Mouse (Mus musculus) stomach, embryonic 15.5 days (tissue): ENCODE measurements around the gene Umad1. TPM values are rescaled to one million over a fixed set of nuclear protein-coding genes. Genes with fewer than 3 reads are reported as not detected.

Experiments
- ATAC-seq: fragments of 200-750 bp; cut with Nextera tagmentation; 2 replicates; pipeline ENCODE4 v1.8.0; 2017; ENCODE audit warnings: low read depth, moderate number of reproducible peaks, moderate TSS enrichment; ENCODE audit not compliant: insufficient read depth, low FRiP score
- H3K27ac ChIP-seq: fragments of 300-500 bp; sonication (generic); 2 replicates; pipeline ENCODE4 v1.5.1; 2015; ENCODE audit warnings: mild to moderate bottlenecking, inconsistent platforms
- H3K27me3 ChIP-seq: fragments of 300-500 bp; sonication (generic); replicated peaks from 2 replicates; pipeline ENCODE4 v1.6.1; 2015; ENCODE audit warnings: inconsistent platforms
- H3K36me3 ChIP-seq: fragments of 300-500 bp; sonication (generic); 2 replicates; pipeline ENCODE4 v1.6.1; 2015; ENCODE audit warnings: inconsistent platforms
- H3K4me1 ChIP-seq: fragments of 300-500 bp; sonication (generic); 2 replicates; pipeline ENCODE4 v1.6.1; 2015; ENCODE audit warnings: inconsistent platforms
- H3K4me2 ChIP-seq: fragments of 300-500 bp; sonication (generic); 2 replicates; pipeline ENCODE4 v1.6.1; 2015; ENCODE audit warnings: mild to moderate bottlenecking, inconsistent platforms
- H3K4me3 ChIP-seq: fragments of 300-500 bp; sonication (generic); replicated peaks from 2 replicates; pipeline ENCODE4 v1.5.1; 2015; ENCODE audit warnings: inconsistent platforms
- H3K9ac ChIP-seq: fragments of 300-500 bp; sonication (generic); 2 replicates; pipeline ENCODE4 v1.6.1; 2015; ENCODE audit warnings: inconsistent platforms
- H3K9me3 ChIP-seq: fragments of 300-500 bp; sonication (generic); 2 replicates; pipeline ENCODE4 v1.6.1; 2016; ENCODE audit warnings: inconsistent platforms
- WGBS: fragments of 180-500 bp; shearing (Covaris S2); methylation state at CpG from one replicate; pipeline ENCODE4 v1.1.7; 2015; 5-methylcytosine and 5-hydroxymethylcytosine counted together
- polyA plus RNA-seq: library from polyadenylated mRNA; unstranded; fragments of >200 nt; fragmentation: Nextera tagmentation; extraction: Ambion mirVana; gene quantifications from 2 replicates; pipeline ENCODE4 v1.2.1, GENCODE M21; 2015

Umad1 gene
- polyA plus RNA-seq, 1 experiment from 2014 or later = 25.7 TPM

- WGBS = 90% methylated on average over 1 of the region's 1 CpGs
- Histone ChIP-seq H3K27ac (no peak overlapping the region), H3K4me1 (no peaks in the 10 kb centered on the region), H3K4me2 (no peak overlapping the region), H3K9me3 (no peaks in the 10 kb centered on the region), H3K9ac (no peak overlapping the region), H3K27me3 (no peaks in the 10 kb centered on the region), H3K4me3 (no peak overlapping the region), H3K36me3 (no peaks in the 10 kb centered on the region)
- ATAC-seq = no peak
Measured at GRCm38 (mm10) chr6:8333380-8333779, 74.3 kb downstream of the Umad1 start.

- no peak overlapping the region for H3K9ac ChIP-seq
- no peaks in the 10 kb centered on the region for H3K9me3 ChIP-seq
- WGBS = 77% methylated on average over 9 of the region's 9 CpGs
- no peaks in the 10 kb centered on the region for H3K27me3 ChIP-seq
- H3K36me3 ChIP-seq = no peaks in the 10 kb centered on the region
- H3K4me1 ChIP-seq = no peaks in the 10 kb centered on the region
- no peak for ATAC-seq
- no peak overlapping the region for H3K27ac ChIP-seq
- no peak overlapping the region for H3K4me2 ChIP-seq
- H3K4me3 ChIP-seq = no peak overlapping the region
Measured at GRCm38 (mm10) chr6:8336487-8337390, 77.7 kb downstream of the Umad1 start.

GRCm38 (mm10) chr6:8339453-8339852 is 80.4 kb downstream of the Umad1 start:
- no peak overlapping the region for H3K9ac ChIP-seq
- no peaks in the 10 kb centered on the region for H3K4me1 ChIP-seq
- H3K27me3 ChIP-seq = no peaks in the 10 kb centered on the region
- no peak overlapping the region for H3K27ac ChIP-seq
- no peaks in the 10 kb centered on the region for H3K9me3 ChIP-seq
- H3K4me3 ChIP-seq = no peak overlapping the region
- H3K4me2 ChIP-seq = no peak overlapping the region
- 84% methylated on average over 6 of the region's 6 CpGs for WGBS
- no peaks in the 10 kb centered on the region for H3K36me3 ChIP-seq
- no peak for ATAC-seq

- H3K36me3 ChIP-seq = no peaks in the 10 kb centered on the region
- H3K4me3 ChIP-seq = no peak overlapping the region
- no peak for ATAC-seq
- H3K4me1 ChIP-seq = no peaks in the 10 kb centered on the region
- H3K4me2 ChIP-seq = no peak overlapping the region
- 83% methylated on average over 4 of the region's 4 CpGs for WGBS
- no peak overlapping the region for H3K27ac ChIP-seq
- H3K9ac ChIP-seq = no peak overlapping the region
- no peaks in the 10 kb centered on the region for H3K9me3 ChIP-seq
- H3K27me3 ChIP-seq = no peaks in the 10 kb centered on the region
Measured at GRCm38 (mm10) chr6:8343271-8343670, 84.2 kb downstream of the Umad1 start.

GRCm38 (mm10) chr6:8345219-8345856 is 86.2 kb downstream of the Umad1 start:
- no peaks in the 10 kb centered on the region for H3K27me3 ChIP-seq
- H3K4me1 ChIP-seq = no peaks in the 10 kb centered on the region
- no peaks in the 10 kb centered on the region for H3K9me3 ChIP-seq
- no peak overlapping the region for H3K27ac ChIP-seq
- peak; percentile 85; the same call in 1 of the 2 replicates for ATAC-seq
- no peak overlapping the region for H3K4me3 ChIP-seq
- H3K9ac ChIP-seq = no peak overlapping the region
- H3K36me3 ChIP-seq = no peaks in the 10 kb centered on the region
- 67% methylated on average over 5 of the region's 5 CpGs for WGBS
- H3K4me2 ChIP-seq = no peak overlapping the region

GRCm38 (mm10) chr6:8347154-8347553 is 88.1 kb downstream of the Umad1 start:
- Histone ChIP-seq H3K27me3 (no peaks in the 10 kb centered on the region), H3K9me3 (no peaks in the 10 kb centered on the region), H3K27ac (no peak overlapping the region), H3K9ac (no peak overlapping the region), H3K4me1 (no peaks in the 10 kb centered on the region), H3K4me2 (no peak overlapping the region), H3K4me3 (no peak overlapping the region), H3K36me3 (no peaks in the 10 kb centered on the region)
- 65% methylated on average over 2 of the region's 2 CpGs for WGBS
- peak; percentile 66; the same call in 1 of the 2 replicates for ATAC-seq

GRCm38 (mm10) chr6:8348344-8348743 is 89.3 kb downstream of the Umad1 start:
- ATAC-seq = no peak
- Histone ChIP-seq H3K36me3 (no peaks in the 10 kb centered on the region), H3K9ac (no peak overlapping the region), H3K9me3 (no peaks in the 10 kb centered on the region), H3K4me2 (no peak overlapping the region), H3K27me3 (no peaks in the 10 kb centered on the region), H3K4me1 (no peaks in the 10 kb centered on the region), H3K4me3 (no peak overlapping the region), H3K27ac (no peak overlapping the region)
- WGBS = 100% methylated on average over 1 of the region's 1 CpGs

GRCm38 (mm10) chr6:8349060-8349670 is 90.1 kb downstream of the Umad1 start:
- Histone ChIP-seq H3K4me1 (no peaks in the 10 kb centered on the region), H3K36me3 (no peaks in the 10 kb centered on the region), H3K27me3 (no peaks in the 10 kb centered on the region), H3K27ac (no peak overlapping the region), H3K9ac (no peak overlapping the region), H3K4me2 (no peak overlapping the region), H3K4me3 (no peak overlapping the region), H3K9me3 (no peaks in the 10 kb centered on the region)
- WGBS = 83% methylated on average over 2 of the region's 2 CpGs
- ATAC-seq = no peak; the same call in 1 of the 2 replicates

GRCm38 (mm10) chr6:8351507-8351906 is 92.4 kb downstream of the Umad1 start:
- Histone ChIP-seq H3K9me3 (no peaks in the 10 kb centered on the region), H3K27me3 (no peaks in the 10 kb centered on the region), H3K27ac (no peak overlapping the region), H3K9ac (no peak overlapping the region), H3K4me2 (no peak overlapping the region), H3K4me3 (no peak overlapping the region), H3K36me3 (no peaks in the 10 kb centered on the region), H3K4me1 (no peaks in the 10 kb centered on the region)
- ATAC-seq = no peak
- WGBS = 69% methylated on average over 2 of the region's 2 CpGs

- H3K36me3 ChIP-seq = no peaks in the 10 kb centered on the region
- H3K9ac ChIP-seq = no peak overlapping the region
- H3K4me3 ChIP-seq = no peak overlapping the region
- no peaks in the 10 kb centered on the region for H3K27me3 ChIP-seq
- no peak for ATAC-seq
- H3K9me3 ChIP-seq = no peaks in the 10 kb centered on the region
- no peaks in the 10 kb centered on the region for H3K4me1 ChIP-seq
- 44% methylated on average over 12 of the region's 12 CpGs for WGBS
- no peak overlapping the region for H3K27ac ChIP-seq
- no peak overlapping the region for H3K4me2 ChIP-seq
Measured at GRCm38 (mm10) chr6:8352533-8353168, 93.6 kb downstream of the Umad1 start.

- ATAC-seq = no peak
- no peak overlapping the region for H3K9ac ChIP-seq
- H3K4me1 ChIP-seq = no peaks in the 10 kb centered on the region
- H3K27me3 ChIP-seq = no peaks in the 10 kb centered on the region
- H3K4me2 ChIP-seq = no peak overlapping the region
- H3K27ac ChIP-seq = no peak overlapping the region
- no peaks in the 10 kb centered on the region for H3K9me3 ChIP-seq
- H3K4me3 ChIP-seq = no peak overlapping the region
- WGBS = 67% methylated on average over 4 of the region's 4 CpGs
- no peaks in the 10 kb centered on the region for H3K36me3 ChIP-seq
Measured at GRCm38 (mm10) chr6:8353461-8353860, 94.4 kb downstream of the Umad1 start.

GRCm38 (mm10) chr6:8354846-8355245 is 95.8 kb downstream of the Umad1 start:
- Histone ChIP-seq H3K4me3 (no peak overlapping the region), H3K36me3 (no peaks in the 10 kb centered on the region), H3K9ac (no peak overlapping the region), H3K4me2 (no peak overlapping the region), H3K9me3 (no peaks in the 10 kb centered on the region), H3K27me3 (no peaks in the 10 kb centered on the region), H3K27ac (no peak overlapping the region), H3K4me1 (no peaks in the 10 kb centered on the region)
- ATAC-seq = no peak
- 81% methylated on average over 4 of the region's 4 CpGs for WGBS
